Mouse (Mus musculus) kidney, adult 2 months (tissue): ENCODE measurements around the gene Swap70.

Experiments
- CTCF ChIP-seq: fragments of 200-500 bp; conservative IDR thresholded peaks from 2 replicates; pipeline ENCODE4 v1.5.1; 2011; ENCODE audit warnings: low read depth, mild to moderate bottlenecking, control low read depth, low read length, moderate library complexity, mixed read lengths; ENCODE audit not compliant: insufficient read depth, insufficient read length
- POLR2A ChIP-seq: fragments of 200-500 bp; IDR thresholded peaks from one replicate; pipeline ENCODE4 v1.6.1; 2011; ENCODE audit warnings: low read depth, low read length, control low read depth

- no peak for TF ChIP-seq CTCF
- no peak for TF ChIP-seq POLR2A
These were observed 42.3 kb upstream of the Swap70 start for GRCm38 (mm10) chr7:110179208-110179607.
